Mouse (Mus musculus) kidney, adult 8-10 months (tissue): ENCODE measurements at regions not wholly inside any gene's neighbourhood (a gene's known extent, or its start where the extent isn't known, plus 50 kb on each side); places are given as distances from the start of the nearest gene placed in this dataset.

ENCODE experiments used
- DNase-seq, 2 experiments: peaks; one replicate each; pipeline ENCODE4 v3.0.0; 2022

- no peak for DNase-seq
Observed at GRCm38 (mm10) chr3:39952556-39952955, 578.5 kb upstream of the Intu start.

GRCm38 (mm10) chr3:39961836-39962640, 569.0 kb upstream of the Intu start:
- no peak for DNase-seq

- DNase-seq: no peak
Observed at GRCm38 (mm10) chr3:39965431-39965830, 565.7 kb upstream of the Intu start.

DNA sequence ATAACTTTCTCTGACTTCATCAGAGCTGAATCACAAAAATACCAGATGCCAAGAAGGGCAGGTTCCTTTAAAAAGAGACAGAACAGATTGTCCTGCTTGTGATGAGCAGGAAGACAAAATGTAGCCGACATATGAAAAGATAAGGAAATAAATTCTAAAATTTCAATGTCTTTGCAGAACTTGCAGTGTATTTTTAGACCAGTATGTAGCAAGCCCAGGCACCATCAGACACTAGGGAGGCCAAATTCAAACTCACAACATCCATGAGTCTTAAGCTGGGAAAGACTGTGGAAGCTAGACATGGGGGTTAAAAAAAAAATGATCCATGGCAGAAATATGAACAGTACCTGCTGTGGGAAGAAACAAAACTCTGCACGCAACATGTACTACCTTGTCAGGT, 564.7 kb upstream of the Intu start:
- no peak for DNase-seq

DNA sequence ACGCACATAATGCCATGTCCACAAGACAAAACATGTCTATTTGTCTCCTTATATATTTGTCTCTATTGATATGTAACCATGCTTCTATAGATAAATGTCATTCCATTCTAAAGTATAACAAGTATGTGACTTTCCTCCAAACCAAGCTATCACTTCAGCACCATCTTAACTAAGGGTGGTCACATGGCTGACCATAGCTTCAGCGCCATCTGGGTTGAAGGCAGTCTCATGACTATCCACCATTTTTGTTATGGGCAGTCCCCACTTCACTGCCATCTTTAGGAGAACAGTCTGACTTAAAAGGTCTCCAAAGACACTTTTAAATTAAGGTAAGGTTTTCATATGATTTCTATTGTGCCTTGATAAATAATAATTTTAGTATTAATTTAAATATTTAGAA, 554.1 kb upstream of the Intu start:
- DNase-seq: no peak

GRCm38 (mm10) chr3:39978916-39979679, 552.0 kb upstream of the Intu start:
- no peak for DNase-seq

GRCm38 (mm10) chr3:39982656-39983055, 548.4 kb upstream of the Intu start:
- DNase-seq: no peak

- no peak for DNase-seq
Observed at GRCm38 (mm10) chr3:39987710-39988109, 543.4 kb upstream of the Intu start.

- DNase-seq: peak in 1 of 2 experiments; percentile 49
Observed at GRCm38 (mm10) chr3:39998628-39999027, 532.5 kb upstream of the Intu start.

GRCm38 (mm10) chr3:39999846-40000245, 531.2 kb upstream of the Intu start:
- no peak for DNase-seq

GRCm38 (mm10) chr3:40002838-40003237, 528.2 kb upstream of the Intu start:
- no peak for DNase-seq

- DNase-seq: no peak
Observed at GRCm38 (mm10) chr3:40010051-40010450, 521.0 kb upstream of the Intu start.

GRCm38 (mm10) chr3:40021682-40022081, 509.4 kb upstream of the Intu start:
- no peak for DNase-seq

DNA sequence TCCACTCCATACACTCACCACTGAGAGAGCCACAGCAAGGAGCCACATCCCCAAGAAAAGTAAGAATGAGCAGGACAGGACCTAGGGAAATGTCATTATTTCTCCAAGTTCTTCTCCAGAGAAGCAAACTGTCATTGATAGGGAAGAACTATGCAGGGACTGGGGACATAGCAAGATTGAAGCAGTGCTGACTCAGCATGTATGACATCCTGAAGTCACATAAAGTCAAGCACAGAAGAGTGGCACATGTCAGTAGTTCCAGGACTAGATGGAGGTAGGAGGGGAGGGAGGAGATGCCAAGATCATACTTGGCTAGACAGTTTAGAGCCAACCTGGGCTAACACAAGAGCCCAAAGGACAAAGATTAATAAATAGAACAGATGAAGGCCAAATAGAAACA, 503.4 kb upstream of the Intu start:
- no peak for DNase-seq

GRCm38 (mm10) chr3:40036177-40036576, 494.9 kb upstream of the Intu start:
- DNase-seq: no peak

DNA sequence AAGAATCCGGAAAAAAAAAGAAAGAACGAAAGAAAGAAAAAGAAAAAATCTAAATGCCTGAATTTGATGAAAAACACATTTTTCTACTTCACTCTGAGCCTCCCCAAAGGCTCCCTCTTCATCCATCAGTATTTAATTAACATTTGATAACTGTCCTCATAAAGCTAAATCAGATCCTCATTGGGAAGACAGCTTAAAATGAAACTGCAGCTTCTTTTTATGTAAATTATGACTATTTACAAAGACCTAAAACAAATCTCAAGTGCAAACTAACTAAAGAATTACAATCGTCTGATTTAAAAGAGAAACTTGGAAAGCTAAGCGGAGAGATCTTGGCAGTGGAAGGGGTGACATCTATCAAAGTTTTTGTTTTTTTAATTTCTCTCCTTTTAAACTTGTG, 481.4 kb upstream of the Intu start:
- DNase-seq: no peak

GRCm38 (mm10) chr3:40058281-40058680, 472.8 kb upstream of the Intu start:
- DNase-seq: no peak

- no peak for DNase-seq
Observed at GRCm38 (mm10) chr3:40058719-40059420, 472.2 kb upstream of the Intu start.

DNA sequence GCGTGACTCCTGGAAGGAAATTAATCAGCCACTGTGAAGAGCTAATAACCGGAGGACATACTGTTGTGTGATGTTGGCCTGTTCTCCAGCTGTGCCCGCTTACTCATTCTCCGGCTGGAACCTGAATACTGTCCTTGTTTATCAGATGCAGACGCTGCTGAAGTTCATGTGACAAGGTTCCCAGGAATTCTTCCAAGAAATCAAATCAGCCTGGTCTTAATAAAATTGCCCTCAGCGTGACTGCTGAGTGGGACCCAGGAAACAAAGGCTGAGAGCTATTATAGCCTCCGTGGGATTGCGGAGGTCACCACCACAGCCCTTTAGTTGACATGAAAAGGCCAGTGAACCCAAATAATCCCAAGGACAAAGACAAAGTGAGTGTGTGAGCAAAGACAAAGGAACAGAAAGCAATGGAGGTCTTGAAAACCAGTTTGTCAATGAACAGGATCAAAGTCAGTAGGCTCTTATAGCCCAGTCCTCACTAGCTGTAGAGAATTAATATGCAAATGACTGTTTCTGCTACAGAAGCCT, 460.9 kb upstream of the Intu start:
- no peak for DNase-seq

DNA sequence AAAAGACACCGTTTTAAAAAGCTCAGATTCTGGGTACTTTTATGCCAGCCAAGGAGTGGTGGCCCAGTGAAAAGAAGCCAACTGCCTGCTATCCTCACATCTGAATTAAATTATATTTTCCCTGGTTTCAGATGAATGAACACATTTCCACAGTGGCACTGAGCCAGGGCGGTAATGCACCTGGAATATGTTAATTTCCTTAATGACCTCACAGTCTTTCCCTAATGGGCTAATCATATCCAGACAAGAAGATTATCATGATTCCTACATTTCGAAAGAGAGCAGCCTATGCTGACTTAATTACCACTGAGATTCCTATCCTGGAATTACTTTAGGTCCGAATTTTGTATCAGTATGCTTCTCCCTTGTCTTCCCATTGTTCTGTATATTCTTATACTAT, 454.3 kb upstream of the Intu start:
- no peak for DNase-seq

GRCm38 (mm10) chr3:40085116-40085515, 446.0 kb upstream of the Intu start:
- no peak for DNase-seq

DNA sequence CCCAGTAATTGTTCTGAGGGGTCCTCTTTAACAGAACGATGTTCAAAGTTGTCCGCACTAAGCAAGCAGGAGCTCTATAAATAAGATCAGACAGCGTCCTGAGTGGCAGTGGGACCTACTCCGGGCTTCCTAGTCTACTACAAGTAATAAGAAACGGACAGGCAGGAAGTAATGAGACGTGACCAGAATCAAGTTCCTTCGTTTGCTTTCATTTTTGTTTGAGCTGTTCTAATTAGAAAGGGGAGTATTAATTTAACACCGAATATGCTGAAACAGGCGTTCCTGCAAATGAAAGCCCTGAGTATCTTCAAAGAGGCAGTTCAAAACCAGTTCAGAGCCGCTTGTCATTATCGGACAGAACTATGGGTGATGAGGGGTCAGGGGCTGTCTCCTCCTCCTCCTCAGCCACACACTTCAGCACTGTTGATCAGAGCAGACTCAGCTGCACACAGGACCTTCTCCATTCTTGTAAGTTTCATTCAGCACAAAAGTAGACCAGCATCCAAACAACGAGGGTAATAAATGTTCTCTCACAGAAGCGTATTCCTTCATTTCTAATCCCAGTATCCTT, 439.2 kb upstream of the Intu start:
- DNase-seq: no peak

DNA sequence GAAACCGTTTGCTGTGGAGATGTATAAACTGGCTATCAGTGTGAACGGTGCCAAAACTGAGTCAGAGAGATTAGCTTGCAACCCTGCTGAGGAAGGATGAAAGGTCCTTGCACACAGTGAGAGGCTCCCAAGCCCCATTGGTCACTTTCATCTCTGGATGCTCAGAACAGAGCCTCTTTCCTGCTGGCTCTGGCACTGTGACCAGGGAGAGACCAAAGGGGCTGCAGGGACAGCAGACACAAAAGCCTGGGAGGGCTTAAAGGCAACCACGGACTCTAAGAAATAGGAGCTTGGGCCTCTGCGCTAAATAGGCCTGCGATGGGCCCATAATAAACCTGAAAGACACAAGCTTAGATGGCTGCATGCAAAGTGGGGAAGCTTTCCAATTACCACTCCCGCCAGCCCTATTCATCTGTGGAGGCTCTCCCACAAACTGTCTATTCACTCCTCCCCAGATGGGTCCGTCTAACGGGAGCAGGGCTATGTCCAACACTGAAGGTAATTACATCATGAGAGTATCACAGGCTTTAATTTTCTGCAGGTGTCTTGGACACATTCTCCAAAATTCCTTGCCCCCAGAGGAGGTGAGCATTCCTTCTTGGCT, 438.2 kb upstream of the Intu start:
- no peak for DNase-seq
